Mouse (Mus musculus) neural tube, embryonic 10.5 days (tissue): ENCODE results near the gene Paqr9.

ENCODE experiments used
- DNase-seq: peaks from one replicate; pipeline ENCODE4 v3.0.0-alpha.2; 2017; ENCODE audit warnings: low spot score; ENCODE audit errors: extremely low spot score

The Paqr9 gene

DNA sequence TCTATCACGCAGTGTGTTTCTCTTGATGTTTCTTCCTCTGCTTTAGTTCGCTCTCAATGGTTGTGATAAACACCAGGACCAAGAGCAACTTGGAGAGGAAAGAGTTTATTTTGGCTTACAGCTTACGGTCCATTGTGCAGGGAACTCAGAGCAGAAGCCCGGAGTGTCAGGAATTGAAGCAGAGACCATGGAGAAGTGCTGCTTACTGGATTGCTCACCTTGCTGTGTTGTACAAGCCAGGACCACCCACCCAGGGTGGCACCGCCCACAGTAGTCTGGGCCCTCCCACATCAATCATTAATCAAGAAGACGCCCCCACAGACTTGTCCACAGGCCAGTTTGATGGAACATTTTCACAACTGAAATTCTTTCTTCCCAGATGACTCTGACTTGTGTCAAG, 18.0 kb downstream of the Paqr9 start:
- DNase-seq: no peak

DNA sequence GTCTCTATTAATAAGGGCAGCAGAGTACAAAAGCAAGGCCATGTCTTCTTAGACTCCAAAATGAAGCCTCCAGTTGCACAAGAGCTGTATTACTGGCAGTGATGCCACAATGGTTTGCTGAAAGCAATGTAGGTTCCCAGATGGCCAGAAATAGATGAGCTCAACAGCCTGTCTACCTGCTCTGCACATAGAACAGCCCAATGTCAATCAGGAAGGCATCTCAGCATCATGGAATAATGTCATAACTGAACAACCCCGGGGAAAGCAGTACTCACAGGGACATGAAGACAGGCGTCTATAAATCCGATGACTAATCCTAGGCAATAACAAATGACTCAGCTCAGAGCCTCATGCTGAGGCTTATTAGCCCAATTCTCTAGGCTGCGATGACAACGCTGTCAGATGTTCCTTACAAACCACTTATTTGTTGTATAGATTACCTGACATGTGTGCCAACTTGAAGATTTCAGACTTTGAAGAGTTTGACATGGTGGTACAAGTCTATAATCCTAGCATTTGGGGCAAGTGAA, 19.0 kb downstream of the Paqr9 start:
- DNase-seq: no peak

DNA sequence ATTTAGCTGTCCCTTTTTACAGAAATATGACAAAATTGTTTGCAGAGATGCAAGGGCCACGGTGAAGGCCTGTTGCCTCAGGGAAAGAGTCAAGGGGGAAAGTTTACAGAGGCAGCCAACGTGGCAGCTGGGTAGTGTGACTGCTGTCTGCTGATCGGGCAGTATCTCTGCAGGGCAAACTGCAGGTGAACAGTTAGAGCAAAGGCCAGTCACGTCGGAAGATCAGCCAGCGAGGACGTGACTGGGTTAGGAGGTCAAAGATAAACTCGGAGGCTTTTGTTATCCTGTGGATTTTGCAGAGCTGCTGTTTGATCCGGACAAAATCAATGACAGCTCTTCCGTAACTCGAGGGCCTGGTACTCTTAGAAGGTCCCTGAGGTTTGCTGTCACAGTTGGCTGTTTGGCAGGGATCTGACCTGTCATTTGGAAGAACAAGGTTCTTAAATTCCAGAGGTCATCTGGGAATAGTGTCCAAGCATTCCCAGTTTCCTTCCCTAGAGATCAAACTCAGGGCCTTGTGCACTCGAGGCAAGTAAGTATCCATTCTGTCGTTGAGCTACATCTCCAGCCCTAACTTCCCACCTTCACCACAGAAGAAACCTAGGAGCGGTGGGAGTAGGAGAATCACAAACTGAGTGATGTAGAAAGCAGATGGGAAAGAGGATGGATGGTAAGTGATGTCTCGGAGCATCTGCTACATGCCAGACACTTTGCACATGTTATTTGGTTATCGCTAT, 21.7 kb downstream of the Paqr9 start:
- no peak for DNase-seq

DNA sequence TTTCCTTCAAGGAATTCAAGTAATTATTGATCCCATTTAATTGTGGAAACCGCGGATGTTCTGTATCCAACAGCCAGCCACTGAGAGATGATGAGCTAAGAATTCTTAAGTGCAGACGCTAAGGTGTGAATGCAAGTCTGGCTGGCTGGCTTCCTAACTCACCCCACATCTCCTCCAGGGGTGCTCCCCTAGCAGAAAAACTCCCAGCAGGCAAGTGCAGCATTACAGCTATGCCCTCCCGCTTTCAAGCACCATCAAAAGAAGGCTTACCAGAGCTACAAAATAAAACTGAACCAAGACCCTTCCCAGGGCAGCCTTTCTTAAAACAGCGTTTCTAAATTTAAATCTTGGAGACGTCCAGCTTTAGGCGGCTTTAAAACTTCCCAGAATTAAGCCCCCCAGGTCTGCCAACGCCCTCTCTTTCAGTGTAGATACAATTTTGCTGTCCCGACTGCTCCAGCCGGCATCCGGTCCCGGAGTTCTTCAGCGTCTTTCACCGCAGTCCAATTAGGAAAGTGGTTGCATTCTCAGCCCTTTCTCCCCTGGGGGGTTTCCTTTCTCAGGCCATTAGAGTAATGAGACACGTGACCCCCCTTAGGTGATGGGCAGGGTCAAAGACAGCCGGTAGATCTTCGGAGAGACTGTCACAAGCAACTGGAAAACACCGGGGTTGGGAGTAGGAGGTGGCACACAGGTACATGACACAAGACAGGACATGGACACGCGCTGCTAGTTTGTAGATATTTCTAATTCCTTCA, 22.5 kb downstream of the Paqr9 start:
- DNase-seq: peak; percentile 44

DNA sequence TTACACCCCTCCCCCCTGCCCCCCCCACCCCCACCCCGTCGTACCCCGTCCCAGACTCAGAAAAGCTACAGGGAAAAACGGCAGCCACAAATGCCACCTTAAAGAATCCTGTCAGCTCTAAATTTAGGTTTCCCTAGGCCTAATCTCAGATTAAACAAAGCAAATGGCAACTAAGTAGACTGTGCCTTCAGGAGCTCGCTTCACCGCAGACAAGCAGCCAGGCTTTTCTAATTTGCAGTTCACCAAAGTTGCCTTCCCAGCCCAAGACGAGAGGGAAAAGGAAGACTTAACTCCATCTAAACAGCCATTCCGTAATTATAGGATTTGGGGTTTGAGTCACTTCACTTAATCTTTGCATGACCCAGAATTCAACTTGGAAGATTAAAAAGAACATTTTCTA, 23.1 kb downstream of the Paqr9 start:
- DNase-seq: no peak

DNA sequence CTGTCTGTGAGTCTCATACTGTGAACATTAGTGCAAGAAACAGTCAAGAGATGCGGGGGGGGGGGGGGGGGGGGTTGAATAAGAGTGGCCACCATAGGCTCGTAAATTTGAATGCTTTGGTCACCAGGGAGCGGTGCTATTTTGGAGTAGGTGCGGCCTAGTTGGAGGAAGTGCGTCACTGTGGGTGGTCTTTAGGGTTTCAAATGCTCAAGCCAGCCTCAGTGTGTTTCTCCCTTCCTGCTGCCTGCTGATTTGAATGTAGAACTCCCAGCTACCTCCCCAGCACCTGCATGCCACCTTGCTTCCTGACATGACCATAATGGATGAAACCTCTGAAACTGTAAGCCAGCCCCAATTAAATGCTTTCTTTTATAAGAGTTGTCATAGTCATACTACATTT, 26.6 kb downstream of the Paqr9 start:
- no peak for DNase-seq

DNA sequence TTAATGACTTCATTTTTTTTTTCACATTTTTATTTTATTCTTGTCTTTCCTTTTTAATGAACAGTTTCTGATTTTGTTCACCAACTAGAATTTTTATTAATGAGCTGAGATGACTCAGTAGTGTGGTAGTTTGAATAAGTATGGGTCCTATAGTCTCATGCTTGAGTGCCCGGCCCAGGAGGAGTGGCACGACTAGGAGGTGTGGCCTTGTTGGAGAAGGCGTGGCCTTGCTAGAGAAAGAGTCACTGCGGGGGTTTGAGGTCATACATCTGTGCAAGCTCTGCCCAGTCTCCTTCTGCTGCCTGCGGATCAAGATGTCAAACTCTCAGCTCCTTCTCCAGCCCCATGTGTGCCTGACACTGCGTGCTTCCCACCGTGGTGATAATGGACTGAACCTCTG, 28.6 kb downstream of the Paqr9 start:
- no peak for DNase-seq

DNA sequence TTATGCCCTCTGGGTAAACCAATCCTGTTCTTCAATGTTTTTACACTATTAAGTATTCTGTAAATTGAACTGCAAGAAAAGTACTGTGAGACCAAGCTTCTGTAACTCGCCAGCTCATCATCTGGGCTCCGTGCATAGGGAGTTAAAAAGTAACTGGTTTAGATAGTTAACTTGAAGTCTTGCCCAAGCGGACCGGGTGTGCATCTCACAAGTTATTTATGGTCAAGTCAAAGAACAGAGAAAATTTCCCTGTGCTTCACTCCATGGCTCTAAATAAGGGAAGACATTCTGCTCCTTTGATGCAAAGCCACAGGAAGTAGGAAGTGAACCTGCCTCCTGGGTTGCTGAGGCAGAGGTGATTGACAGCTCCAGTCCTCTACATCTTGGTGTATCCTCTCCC, 34.8 kb downstream of the Paqr9 start:
- DNase-seq: no peak

DNA sequence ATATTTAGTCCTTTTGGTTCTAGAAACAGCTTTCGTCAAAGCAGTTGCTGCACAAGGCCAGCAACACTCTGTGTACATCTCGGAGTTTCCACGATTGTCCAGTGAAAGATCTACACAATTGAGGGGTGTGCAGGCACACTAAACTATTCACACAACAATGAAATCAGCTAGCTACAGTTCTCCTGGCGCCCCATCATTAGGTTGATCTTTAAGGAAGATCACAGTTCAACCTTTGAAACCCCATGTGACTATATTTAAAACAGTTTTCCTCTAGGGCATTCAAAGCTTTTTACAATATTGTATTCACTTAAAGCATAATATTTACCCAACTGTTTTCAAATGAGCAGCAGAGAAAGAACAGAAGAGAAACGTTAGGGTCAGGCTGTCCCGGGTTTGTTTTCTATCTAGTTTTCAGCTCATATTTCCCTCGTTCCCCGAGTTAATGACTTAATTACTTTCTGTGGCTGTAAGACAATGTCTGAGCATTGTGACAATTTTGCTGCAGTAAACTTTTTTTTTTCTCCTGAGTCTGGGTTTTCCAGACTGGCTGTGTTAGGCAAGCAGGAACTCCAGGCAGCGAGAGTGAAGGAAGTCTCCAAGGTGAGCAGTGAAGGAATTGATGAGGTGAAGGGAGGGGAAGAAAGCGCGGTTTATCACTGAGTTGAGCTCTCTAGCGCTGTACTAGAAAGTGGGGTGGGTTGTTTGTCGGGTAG, 38.2 kb downstream of the Paqr9 start:
- DNase-seq: no peak

DNA sequence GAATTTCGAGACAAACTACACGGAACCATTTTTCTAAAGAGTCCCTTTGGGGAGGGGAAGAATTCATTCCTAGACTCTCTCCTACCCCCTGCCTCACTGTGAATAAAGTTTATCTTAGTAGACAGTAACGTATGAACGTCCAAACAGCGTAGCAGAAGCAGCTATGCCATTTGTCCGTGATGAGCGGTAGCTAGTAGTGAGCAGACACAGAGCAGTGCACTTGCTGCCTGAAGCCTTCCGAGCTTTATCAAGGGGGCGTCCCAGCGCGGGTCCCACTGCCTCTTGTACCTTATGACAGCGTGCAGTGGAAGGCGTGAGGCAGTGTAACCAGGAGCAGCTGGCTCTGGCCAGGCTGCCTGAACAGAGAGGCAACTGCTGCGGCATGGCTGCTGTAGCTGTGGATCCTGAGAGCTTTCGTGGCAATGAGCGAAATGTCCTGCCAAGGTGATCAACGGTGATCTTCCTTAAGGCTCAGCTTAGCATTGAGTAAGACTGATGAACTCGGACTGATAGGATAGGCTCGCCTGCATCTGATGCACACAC, 38.8 kb downstream of the Paqr9 start:
- DNase-seq: no peak

DNA sequence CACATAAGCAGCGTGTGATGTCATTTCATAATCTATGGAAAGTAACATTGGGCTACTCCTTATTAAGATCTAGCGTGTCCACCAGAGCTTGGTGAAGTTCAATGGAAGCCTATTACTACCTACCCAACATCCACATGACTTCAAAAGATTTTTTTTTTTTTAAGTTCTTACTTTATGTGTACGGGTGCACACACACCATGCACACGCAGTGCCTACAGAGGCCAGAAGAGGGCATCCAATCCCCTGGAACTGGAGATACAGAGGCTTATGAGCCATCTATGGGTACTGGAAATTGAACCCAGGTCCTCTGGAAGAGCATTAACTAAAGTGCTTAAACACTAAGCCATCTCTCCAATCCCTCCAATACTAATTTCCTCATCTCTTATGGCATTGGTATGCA, 39.9 kb downstream of the Paqr9 start:
- no peak for DNase-seq

DNA sequence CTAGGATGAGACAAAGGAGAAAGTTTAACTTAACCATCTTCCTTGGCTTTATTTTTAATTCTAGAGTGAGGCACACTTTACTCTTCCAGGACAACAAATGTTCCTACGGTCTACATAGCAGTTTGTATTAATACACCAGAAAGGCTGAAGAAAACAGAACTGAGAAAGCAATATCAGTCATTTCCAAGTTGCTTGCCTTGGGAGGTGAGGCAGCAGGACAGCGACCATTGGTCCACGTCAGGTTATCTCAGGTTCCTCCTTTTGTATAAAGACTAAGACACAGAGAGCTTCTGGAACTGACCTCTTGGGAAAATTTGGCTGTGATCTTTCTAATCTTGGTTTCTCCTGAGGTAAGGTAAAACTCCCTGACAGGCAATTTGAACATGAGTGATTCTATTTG, 43.4 kb downstream of the Paqr9 start:
- DNase-seq: no peak

DNA sequence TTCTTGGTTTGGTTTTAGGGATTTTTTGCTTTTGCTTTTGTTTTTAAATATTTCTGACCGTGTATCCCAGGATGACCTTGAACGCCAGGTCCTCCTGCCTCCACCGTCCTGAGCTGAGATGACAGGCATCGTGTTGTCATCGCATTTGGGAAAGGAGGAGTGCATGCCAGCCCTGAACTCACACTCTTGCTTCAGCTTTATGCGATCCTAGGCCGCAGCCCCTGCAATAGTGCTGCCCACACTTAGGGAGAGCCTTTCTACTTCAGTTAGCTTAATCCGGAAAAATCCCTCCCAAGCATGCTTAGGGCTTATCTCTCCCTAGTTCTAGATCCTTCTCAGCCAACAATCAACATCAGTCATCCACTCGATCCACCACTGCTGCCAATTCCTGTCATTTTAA, 43.9 kb downstream of the Paqr9 start:
- no peak for DNase-seq

DNA sequence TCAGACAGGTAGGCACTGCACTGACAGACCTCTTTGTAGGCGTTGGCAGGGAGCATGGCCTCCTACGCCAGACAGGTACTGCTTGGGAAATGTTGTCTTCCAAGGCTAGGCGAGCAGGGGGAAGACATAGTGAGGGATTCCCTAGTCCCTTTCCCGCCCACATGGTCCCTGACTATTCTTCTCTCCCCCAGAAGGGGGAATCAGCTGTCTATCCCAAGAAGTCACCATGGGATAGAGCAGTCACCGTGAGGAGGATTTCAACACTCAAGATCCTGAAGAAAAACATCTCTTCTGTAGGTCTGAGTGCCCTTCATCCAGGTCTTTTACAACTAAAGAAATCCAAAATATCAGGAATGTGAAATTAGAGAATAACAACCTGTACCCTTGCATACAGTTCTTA, 47.7 kb downstream of the Paqr9 start:
- DNase-seq: no peak

DNA sequence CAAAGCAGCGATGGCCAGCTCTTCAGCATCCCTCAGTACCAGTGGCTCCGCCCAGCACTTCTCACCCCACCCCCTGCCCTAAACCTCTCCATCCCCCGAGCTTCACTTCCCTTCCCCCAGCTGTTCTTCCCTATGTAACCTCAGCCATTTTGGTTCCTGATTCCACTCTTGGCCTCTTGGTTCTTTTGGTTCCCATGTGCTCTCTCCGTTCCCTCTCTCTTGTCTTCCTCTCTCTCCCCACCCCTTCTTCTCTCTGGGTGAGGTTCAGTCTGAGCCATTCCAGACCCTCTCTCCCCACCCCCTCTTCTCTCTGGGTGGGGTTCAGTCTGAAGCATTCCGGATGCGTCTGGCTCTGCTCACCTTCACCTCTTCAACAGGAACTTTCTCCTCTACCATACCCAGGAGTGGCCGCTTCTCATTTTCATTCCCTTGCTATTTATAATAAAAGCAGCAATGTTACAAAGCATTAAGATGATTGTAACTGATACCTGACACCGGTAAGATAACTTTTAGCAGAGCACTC, 52.9 kb downstream of the Paqr9 start:
- no peak for DNase-seq

DNA sequence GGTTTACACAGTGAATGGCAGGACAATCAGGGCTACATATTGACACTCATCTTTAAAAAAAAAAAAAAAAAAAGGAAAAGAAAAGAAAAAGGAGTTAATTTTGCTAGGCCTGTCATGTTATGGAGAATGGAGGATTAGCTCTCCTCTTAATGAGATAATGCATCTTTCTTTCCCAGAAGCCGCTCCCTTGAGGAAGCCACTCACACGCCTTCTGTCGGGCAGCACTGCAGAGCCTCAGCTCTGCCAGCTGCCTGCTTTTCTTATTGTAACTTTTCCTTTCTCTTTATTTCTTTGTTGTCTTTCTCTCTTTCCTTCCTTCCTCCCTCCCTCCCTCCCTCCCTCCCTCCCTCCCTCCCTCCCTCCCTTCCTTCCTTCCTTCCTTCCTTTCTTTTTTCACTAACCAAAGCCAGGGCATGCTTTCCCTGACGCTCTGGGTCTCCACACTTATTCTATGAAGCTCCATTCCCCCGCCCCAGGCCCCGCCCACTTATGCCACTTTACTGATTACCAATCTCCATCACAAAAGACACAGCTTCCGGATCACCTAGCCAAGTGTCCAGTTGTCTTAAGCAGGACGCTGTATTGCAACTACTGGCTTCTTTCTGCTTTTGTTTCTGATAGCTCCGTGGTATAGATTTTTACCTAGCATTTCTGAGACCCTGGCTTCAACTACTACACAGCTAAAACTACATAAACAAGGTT, 54.1 kb downstream of the Paqr9 start:
- DNase-seq: no peak

DNA sequence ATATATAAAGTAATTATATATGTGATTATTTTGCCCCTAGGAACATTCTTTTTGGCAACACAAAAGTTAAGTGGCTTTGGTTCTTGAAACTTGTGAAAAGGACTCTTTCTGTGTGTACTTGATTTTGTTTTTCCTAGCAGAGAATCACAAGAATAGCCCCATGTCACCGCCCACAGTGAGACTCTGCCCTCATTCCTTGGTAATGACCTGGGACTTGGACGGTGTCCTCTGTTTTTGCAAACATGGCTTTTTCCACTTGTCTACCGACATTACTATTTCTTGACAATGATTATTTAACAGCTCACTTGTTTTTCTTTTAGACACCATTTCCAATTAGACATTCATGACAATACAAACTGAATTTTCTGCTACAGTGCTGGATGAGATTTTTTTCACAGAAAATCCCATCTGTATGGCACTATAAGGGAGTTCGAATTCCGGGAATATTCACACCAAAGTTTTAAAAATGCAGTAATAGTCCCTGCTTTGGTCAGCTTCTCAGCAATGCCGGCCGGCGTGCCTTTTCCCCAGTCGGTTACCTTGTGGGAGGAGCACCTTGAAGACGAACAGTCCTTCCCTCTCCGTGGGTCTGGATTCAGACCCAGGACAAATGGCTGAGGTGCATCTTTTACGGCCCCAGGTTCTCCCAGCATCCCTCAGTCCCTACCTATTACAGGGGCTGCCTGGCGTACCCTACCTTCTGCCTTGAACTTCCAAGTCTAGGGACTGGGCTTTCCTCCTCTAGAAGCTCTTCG, 55.6 kb downstream of the Paqr9 start:
- no peak for DNase-seq

DNA sequence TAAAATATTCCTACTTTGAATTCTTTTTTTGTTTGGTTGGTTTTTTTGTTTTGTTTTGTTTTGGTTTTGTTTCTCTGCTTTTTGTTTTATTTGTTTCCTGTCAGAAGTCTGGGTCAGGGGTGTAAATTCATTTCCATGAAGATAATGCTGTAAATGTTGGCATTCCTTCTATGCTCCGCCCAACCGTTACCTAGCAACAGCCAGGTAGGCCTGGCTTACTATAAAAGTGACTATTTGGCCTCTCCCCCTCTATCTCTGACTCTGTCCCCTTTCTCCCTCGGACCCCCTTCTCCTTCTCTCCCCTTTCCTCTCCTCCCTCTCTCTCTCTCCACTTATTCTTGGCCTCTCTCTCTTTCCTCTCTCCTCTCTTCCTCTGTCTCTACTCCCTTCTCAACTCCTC, 56.5 kb downstream of the Paqr9 start:
- DNase-seq: no peak
